Mouse (Mus musculus): ENCODE measurements at regions not wholly inside any gene's neighbourhood (a gene's known extent, or its start where the extent isn't known, plus 50 kb on each side); places are given as distances from the start of the nearest gene placed in this dataset.

- TF ChIP-seq POLR2A (IDR thresholded peaks at IDR 0.05; ENCODE audit: low read depth, low read length) (no peak), CTCF (IDR thresholded peaks at IDR 0.05; ENCODE audit: borderline replicate concordance, insufficient read depth, low read length) (no peak)
Observed at GRCm38 (mm10) chr16:76082465-76082864, 60.4 kb upstream of the Samsn1 start.
